Mouse (Mus musculus) kidney, adult 11 months (tissue): ENCODE measurements around the gene Chdh.

ENCODE experiments used
- DNase-seq: peaks from one replicate; pipeline ENCODE4 v3.0.0; 2022

The Chdh gene

DNA sequence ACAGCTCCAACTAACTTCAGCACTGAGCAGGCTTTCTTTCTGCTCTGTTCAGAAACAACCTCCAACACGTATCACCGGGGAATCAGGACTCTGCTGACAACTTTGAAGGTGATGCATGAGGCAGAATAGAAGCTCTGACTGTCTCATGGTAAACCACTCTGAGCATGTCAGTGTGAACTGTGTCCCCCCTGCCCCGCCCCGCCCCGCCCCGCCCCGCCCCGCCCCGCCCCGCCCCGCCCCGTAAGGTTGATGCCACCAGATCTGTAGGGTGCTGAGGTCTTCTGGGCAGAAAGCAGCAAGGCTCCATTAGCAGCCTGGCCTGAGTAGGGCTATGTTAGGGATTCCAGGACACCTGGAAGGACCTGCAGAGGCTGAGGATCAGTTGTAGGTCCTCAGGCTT is 57.9 kb downstream of the Chdh start:
- DNase-seq: no peak

DNA sequence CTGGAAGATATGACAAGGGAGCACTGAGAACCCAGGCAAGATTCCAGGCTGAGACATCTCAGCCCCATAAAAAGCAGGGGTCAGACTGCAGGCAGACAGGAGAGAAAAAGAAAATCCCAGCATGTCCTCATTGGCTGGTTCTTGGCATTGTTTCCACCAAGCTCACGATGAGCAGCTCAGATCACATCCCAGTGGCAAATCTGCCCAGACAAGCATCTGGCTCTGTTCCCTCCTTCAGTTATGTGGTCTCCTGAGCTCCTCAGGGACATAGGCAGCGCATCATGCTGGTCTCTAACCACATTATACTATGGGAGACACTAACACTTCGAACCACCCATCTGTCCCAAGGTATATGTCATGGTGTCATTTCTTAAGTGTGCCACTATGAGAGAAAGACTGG is 59.7 kb downstream of the Chdh start:
- no peak for DNase-seq

DNA sequence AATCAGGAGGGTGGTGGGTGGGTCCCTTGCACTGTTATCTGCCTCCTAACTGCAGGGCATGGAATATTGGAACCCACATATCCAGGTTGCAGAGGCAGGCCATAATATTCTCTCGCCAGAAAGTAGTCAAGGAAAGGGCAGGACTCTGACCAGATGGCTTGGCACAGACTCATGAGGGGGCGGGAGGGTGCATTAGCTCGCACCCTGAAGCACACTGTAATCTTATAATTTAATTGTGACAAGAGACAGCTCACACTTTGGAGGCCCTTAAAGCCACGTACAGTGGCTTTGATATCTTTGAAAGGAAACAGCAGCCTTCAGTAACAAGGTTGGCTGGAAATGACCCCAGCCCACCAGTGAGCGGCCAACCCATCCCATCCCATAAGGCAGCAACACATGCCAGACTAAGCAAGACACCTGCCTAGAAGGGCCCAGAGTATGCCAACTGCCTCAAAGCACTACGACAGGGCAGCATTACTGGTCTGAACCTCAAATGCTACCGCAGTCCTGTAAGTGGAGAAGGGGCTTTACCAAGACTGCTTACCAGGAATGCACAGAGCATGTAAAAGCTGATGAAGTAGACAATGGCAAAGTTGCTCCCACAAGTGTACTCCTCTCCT is 66.6 kb downstream of the Chdh start:
- DNase-seq: no peak

- peak; percentile 72 for DNase-seq
Observed at GRCm38 (mm10) chr14:30078115-30078808, 69.4 kb downstream of the Chdh start.

- DNase-seq: no peak
Observed at GRCm38 (mm10) chr14:30079729-30080128, 70.9 kb downstream of the Chdh start.
